7 mouse cellular contexts compared by ENCODE assay signal in the genomic region with DNA sequence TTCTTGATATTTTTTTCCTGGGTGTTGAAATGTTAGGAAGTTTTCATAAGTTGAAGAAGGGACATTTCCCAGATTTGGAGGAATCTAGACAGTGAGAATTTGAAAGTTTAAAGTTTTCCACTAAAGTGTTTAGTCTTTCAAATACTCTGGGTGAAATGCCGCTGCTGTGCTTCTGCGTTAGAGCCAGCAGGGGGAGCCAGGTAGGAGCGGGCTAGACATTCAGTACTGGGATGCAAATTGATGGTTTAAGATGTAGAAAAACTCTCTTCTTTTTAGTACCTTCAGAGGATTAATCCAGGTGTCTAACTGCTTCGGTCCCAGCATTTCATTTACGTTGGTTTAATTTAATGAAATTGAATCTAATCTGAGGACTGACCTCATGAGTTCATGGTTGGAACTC.
DNase-seq lines count a peak whose midpoint lies in the region; ATAC-seq and TF ChIP-seq lines count a peak whose summit lies in the region.

No protein-coding gene starts in this region.

- no peaks in the 10 kb centered on the region for H3K36me3 ChIP-seq in liver, adult 2 months (ENCODE audit: control insufficient read depth, insufficient read depth, low read length)
- no peaks in the 10 kb centered on the region for H3K36me3 ChIP-seq in liver, embryonic 11.5 days (ENCODE audit: control insufficient read depth, insufficient read depth, low read length)

- no peaks in the 10 kb centered on the region for H3K4me1 ChIP-seq in liver, adult 2 months (ENCODE audit: control insufficient read depth, insufficient read depth, low read length)
- H3K4me1 ChIP-seq in liver, embryonic 11.5 days (replicated peaks; ENCODE audit: control insufficient read depth, insufficient read depth, low read length), result no peaks in the 10 kb centered on the region

- H3K27ac ChIP-seq in liver, adult 2 months (replicated peaks; ENCODE audit: insufficient read depth, low read depth, low read length), result no peak overlapping the region
- H3K27ac ChIP-seq in liver, embryonic 11.5 days (ENCODE audit: low read depth, low read length), result no peak overlapping the region

- peak; percentile 89 for TF ChIP-seq CTCF in liver, adult 2 months (IDR thresholded peaks at IDR 0.05; ENCODE audit: low read depth, low read length)

- H3K9me3 ChIP-seq in liver, embryonic 11.5 days (ENCODE audit: control insufficient read depth, low read length), result no peaks in the 10 kb centered on the region

- 9% methylated on average over 5 of the region's 5 CpGs for WGBS in liver, adult 2 months
- WGBS in liver, embryonic 11.5 days, result 12% methylated on average over 5 of the region's 5 CpGs

- DNase-seq in liver, adult 2 months (ENCODE audit: extremely low read depth, low read depth, low spot score), result peak; percentile 9
- DNase-seq in liver, embryonic 11.5 days (ENCODE audit: low spot score), result no peak
- peak; percentile 76 for DNase-seq in NIH3T3 (ENCODE audit: low read depth)
- peak; percentile 5 for DNase-seq in c-Kit-positive CD71-negative TER-119-negative erythroid progenitor cells, embryonic 14.5 days (ENCODE audit: low read depth)
- DNase-seq in left cerebral cortex, postnatal 4 days, result peak; percentile 46
- DNase-seq in retina, postnatal 1 day, result peak; percentile 42

- no peak overlapping the region for H3K4me2 ChIP-seq in liver, embryonic 11.5 days

- no peaks in the 10 kb centered on the region for H3K79me2 ChIP-seq in liver, adult 2 months (ENCODE audit: control insufficient read depth, insufficient read depth, low read length)

- no peaks in the 10 kb centered on the region for H3K27me3 ChIP-seq in liver, adult 2 months (ENCODE audit: control insufficient read depth, insufficient read depth, low read length)
- no peaks in the 10 kb centered on the region for H3K27me3 ChIP-seq in liver, embryonic 11.5 days (replicated peaks; ENCODE audit: control insufficient read depth, insufficient read depth, low read length)

- no peak overlapping the region for H3K9ac ChIP-seq in liver, adult 2 months (ENCODE audit: low read depth, low read length)
- no peak overlapping the region for H3K9ac ChIP-seq in liver, embryonic 11.5 days (ENCODE audit: low read depth, low read length)

- H3K4me3 ChIP-seq in liver, adult 2 months (ENCODE audit: insufficient read depth, low read depth, low read length), result no peak overlapping the region
- H3K4me3 ChIP-seq in liver, embryonic 11.5 days (ENCODE audit: low read depth, low read length), result no peak overlapping the region

- no peak for ATAC-seq in liver, embryonic 11.5 days (replicated peaks; ENCODE audit: low FRiP score)
- ATAC-seq in granulocyte monocyte progenitor cell, adult 5-6 weeks (replicated peaks; ENCODE audit: poor library complexity, severe bottlenecking), result peak; percentile 68

- TF ChIP-seq POLR2A in liver, adult 2 months (IDR thresholded peaks at IDR 0.05; ENCODE audit: extremely low read depth, insufficient read depth, low read length), result no peak

- intact Hi-C loops in left cerebral cortex, postnatal 4 days (cut with DNase I), result no loop called here
